Mouse (Mus musculus): ENCODE data around the gene Vmn1r188. TPM values are rescaled to one million over a fixed set of nuclear protein-coding genes. Genes with fewer than 3 reads are reported as not detected.
A peak's percentile ranks its signal among the peaks of the same experiment; 100 is the strongest.
"Not testable (repeated sequence)": the region's sequence is repeated elsewhere in the genome, so short reads cannot be mapped to it uniquely, and the experiment has no call there.

Vmn1r188 gene
- total RNA-seq, 2 experiments from 2014 or later: not detected

DNA sequence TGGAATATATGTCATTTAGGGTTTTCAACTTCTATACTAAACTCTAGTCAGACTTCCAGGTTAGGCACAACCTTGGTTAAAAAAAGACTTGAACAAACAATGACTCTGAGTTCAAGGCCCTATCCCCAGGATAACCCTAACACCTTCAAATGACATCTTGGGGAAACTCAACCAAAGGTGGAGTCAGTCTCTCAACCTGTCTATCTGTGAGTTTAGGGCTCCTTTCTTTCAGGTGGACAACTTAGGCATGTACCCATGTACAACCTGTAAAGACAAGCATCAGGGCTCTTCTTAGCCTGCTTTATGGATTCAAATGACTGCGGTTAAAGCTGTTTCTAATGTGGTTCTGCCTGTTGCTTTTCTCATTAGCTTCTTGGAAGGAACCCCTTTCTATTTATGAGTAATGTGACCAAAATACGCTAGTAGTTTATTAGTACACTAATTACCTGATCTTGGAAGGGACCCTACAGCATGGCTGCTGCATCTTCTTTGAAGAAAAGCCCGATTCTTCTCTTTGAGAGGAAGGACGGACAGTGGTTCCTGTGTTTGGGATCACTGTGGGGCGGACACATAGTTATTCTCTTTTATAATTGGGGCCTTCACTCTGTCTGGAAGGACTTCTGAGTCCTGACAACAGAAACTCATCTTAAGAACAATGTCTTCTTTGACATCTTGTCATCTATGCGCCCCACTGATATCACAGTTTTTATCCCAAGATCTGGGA lies 39.6 kb upstream of the Vmn1r188 start:
- intact Hi-C loops (cut with DNase I): loop anchor here (5.0 kb wide), 3 partner anchors 1638 to 1713 kb away; partner anchors contain the start of genes Hist1h1t, Hist1h2ac, Hist1h2bc and Hist1h4b

DNA sequence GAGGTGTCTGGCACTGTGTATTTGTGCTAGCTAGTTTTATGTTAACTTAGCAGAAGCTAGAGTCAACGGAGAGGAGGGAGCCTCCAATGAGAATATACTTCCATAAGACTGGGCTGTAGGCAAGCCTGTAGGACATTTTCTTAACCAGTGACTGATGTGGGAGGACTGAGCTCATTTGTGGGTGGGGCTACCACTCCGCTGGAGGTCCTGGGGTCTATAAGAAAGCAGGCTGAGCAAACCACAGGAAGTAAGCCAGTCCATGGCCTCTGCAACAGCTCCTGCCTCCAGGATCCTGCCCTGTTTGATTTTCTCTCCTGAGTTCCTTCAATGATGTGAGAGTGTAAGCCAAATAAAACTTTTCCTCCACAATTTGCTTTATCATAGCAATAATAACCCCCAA lies 38.9 kb upstream of the Vmn1r188 start:
- intact Hi-C loops (cut with DNase I): no loop called here
- no peak for DNase-seq (ENCODE audit: low spot score in 2 of 2)

More for the DNA sequence above, 39.6 kb upstream of the Vmn1r188 start:
- no peak for DNase-seq (ENCODE audit: low spot score in 2 of 2)

DNA sequence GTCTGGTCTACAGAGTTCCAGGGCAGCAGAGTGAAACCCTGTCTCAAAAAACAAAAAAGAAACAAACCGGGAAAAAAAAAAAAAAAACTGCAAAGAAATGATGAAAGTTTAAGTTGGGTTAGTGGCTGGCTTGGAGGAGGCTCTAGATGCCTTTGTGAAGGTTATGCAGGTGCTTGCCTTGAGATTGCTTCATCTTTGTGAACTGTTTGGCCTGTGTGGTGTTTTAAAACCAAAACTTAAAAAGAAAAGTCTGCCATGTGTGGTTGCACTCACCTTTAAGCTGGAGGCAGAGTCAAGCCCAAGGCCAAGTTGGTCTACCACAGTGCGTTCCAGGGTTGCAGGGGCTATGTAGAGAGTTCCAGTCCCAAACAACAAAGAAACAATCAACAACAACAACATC lies 35.2 kb upstream of the Vmn1r188 start:
- intact Hi-C loops (cut with DNase I): no loop called here
- no peak for DNase-seq (ENCODE audit: low spot score in 2 of 2)

DNA sequence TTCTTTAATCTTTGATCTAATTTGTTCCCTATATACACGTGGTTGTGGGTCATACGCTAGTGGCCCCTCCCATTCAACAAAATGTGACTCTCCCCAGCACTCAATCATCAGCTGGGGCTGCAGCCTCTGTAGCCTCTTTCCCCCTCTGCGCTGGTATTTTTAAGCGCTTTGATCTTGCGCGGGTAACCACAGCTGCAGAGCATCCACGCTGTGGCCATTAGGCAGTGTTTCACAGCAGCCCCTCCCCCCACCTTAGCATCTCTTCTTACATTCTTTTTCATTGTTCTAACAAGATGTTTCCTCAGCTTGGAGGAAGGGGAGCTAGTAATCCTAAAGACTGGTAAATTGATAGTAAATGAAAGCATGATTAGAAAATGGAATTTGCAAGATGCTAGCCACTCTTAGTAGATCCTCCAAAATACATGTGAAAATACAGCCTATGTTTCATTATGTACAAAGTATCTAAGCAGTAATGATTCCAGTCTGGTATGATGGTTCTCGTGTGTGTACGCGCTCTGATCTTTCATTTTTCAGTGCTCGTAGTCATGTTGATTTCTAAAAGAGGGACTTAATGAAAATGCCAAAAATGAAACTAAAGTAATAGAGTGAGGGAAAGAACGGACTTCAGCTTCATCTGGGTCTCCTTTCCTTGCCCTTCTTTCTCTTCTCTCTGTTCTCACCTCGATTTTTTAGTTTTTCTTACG lies 34.4 kb upstream of the Vmn1r188 start:
- DNase-seq (ENCODE audit: low spot score in 2 of 2): peak in 1 of 2 experiments; percentile 34
- intact Hi-C loops (cut with DNase I): loop anchor here (2.0 to 5.0 kb wide), 3 partner anchors 339 to 1362 kb away; no protein-coding TSS in a partner anchor

DNA sequence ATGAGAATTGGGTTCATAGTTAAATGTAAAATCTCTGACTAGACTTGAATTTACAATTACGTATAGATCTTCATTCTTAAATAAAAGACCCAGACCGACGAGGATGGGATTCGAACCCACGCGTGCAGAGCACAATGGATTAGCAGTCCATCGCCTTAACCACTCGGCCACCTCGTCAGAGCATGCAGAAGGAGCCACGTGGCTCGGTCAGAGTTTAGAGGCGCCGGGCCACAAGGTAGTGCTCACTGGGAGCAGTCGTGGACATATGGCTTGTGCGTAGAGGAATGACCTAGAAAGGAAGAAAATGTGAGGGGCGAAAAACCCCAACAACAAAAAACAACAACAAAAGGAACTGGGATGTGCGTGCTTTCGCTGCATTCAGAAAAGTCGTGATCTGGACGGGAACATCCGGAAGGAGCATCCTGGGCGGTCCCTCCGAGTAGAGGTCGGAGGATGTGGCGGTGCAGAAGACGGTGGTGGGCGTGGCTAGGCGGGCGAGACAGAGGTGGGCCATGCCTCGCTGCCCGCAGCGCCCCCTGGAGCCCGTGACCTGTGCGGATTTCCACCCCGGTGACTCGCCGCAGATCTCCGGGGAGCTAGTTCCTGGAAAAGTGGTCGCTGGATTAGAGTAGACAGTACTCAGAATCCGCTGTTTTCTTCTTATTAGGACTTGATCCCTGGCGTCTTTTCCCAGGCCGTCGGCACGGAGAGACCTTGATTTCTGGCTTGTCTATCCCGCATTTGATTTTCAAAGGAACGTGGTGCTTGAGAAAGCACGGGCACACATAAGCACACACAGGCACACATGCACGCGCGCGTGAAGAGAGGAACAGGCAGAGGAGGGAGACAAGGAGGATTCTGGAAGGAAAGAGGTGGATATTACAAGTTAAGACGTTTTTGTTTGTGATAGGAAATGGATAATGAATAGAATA lies 33.4 kb upstream of the Vmn1r188 start:
- intact Hi-C loops (cut with DNase I): loop anchor here (2.0 to 5.0 kb wide), 3 partner anchors 340 to 1361 kb away; no protein-coding TSS in a partner anchor
- peak; percentile 89 to 94 for DNase-seq (ENCODE audit: low spot score in 2 of 2)

DNA sequence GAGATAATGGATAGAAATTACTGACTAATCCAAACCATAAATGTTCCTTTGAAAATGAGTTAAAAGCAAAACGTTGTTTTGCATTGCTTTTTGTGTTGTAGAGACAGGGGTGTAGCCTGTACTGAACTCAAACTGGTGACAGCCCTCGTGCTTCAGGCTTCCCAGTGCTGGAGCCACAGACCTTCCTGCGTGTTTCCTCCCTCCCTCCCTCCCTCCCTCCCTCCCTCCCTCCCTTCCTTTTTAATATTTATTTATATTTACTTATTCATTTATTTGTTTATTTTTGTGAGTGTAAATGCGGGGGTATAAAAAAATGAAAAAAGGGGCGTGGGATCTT lies 32.7 kb upstream of the Vmn1r188 start:
- no peak for DNase-seq (ENCODE audit: low spot score in 2 of 2)
- intact Hi-C loops (cut with DNase I): loop anchor here (2.0 to 5.0 kb wide), 3 partner anchors 341 to 1361 kb away; no protein-coding TSS in a partner anchor

DNA sequence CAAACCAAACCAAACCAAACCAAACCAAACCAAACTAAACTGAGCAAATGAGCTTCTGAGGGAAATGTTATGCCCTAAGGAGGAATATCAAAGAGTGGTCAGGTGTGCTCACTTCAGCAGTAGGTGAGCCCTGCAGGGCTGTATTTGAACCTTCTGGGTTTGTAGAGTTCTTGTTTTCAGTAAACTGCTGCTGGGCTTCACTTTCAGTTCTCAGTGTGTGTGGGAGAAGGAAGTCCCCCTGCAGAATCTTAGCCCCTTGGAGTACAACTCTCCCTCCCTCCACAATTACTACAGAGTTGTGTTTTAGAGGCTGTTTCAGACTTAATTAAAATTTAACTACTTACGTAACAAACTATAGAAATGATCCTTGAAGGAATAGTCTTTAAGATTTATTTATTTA lies 30.5 kb upstream of the Vmn1r188 start:
- intact Hi-C loops (cut with DNase I): loop anchor here (5.0 kb wide), 2 partner anchors 1219 to 1359 kb away; no protein-coding TSS in a partner anchor
- no peak for DNase-seq (ENCODE audit: low spot score in 2 of 2)

DNA sequence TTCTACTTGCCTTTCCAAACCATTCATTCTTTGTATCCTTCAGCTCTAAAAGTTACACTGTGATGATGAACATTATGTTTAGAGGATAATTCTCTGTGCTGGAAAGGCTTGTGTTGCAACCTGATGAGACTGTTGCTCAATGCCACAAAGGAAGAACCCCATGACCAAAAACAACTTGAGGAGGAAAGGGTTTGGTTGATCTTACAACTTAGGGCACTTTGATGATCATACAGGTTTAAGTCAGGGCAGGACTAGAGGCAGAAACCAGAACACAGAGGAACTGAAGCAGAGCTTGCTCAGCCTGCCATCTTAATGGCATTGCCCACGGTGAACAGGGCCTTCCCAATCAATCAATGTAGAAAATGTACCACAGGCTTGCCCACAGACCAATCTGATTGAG lies 22.8 kb upstream of the Vmn1r188 start:
- DNase-seq (ENCODE audit: low spot score in 2 of 2): no peak
- intact Hi-C loops (cut with DNase I): no loop called here

DNA sequence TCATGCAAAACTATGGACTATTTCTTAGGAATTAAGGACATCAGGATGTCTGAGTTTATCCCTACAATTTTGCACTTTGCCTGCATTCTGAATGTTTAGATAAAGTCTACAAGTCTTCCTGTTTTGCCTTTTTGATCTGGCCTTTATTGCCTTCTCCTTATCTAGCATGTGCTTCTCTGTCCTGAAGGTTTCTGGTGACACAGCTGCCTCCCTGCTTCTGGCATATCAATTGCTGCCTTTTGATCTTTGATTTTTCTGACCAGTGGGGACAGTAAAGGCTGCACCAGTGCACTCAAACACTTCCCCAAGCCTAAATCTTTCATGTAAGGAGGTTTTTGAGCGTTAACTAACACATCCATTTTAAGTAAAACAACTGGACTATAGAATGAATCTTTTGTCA lies 20.8 kb upstream of the Vmn1r188 start:
- intact Hi-C loops (cut with DNase I): no loop called here
- DNase-seq (ENCODE audit: low spot score in 2 of 2): no peak

DNA sequence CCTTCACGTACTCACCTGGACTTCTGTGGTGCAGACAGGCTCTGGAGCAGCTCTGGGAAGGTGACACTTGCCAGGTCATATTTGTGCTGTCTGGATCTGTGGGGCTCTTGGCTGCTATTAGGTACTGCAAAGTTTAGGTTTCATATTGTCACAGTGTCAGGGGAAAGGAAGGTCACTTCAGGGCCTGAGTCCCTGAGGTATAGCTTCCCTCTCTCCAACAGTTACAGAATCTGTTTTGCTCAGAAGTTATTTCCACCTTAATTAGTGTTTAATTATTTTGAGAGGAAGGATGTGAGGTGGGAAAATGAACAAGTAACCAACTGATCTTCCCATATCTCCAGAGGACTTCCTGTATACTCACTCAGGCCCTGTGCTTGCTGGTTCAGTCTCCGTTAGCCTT lies 21.5 kb downstream of the Vmn1r188 start, which contains the start of gene Vmn1r189:
Vmn1r189 (minus strand) TSS at position 101 of the 400 bp plus-strand sequence.
- not testable (repeated sequence) for DNase-seq (ENCODE audit: low spot score in 2 of 2)
- intact Hi-C loops (cut with DNase I): loop anchor here (10.0 kb wide), 1 partner anchor 1109 kb away; the partner anchor contains the start of gene Vmn1r221

DNA sequence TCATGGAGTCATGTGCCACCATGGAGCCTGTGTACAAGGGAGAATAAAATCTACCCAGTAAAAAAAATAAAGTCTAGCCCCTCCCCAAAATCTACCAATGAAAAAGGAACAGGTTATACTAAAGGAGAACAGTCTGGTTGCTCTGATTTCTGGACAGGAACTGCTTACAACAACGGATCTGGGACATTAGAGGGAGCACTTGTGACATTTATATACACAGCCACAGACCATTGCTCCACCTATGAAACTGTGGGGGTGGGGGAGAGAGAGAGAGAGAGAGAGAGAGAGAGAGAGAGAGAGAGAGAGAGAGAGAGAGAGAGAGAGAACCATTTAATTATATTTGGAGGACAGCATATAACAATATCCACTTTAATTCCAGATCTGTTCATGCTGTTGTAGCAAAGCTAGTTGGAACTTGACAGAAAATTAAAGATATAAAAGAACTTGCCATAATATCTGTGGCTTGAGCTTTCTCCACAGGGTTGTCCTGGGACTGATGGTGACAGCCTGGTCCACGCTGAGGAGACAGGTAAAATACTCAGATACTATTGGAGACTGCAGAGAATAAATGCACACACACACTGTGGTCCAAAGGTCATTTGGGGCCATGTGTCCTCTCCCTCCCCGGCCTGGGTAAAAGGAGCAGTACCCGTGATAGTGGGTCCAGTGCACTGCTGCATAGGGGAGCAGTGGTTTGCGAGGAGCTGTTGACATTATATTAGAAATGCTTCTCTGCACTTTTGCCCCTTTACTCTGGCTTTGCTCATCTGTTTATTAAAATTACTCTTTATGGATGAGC lies 52.5 kb downstream of the Vmn1r188 start:
- intact Hi-C loops (cut with DNase I); DNase-seq (ENCODE audit: low spot score in 2 of 2): not testable (repeated sequence)

Small RNA genes lying within 50 kb of the gene (microRNA-seq; reads per million reads assigned to microRNA genes)
- 0 reads per million in 2 experiments for gene Gm26300
- gene Gm44390: 0 reads per million in 2 experiments
- 0 reads per million in 2 experiments for gene Gm44486

Other genes starting within 250 kb of the Vmn1r188 start
- gene Zfp184, start 139.3 kb upstream of the Vmn1r188 start, total RNA-seq (2021): 1 to 10 TPM; 2.6 to 3.3 TPM
- gene Pom121l2, start 103.2 kb upstream of the Vmn1r188 start, total RNA-seq (2021): not detected
- gene Prss16, start 74.7 kb upstream of the Vmn1r188 start, total RNA-seq (2021): under 1 TPM; 0.25 to 0.39 TPM
- 10 to 100 TPM; 28.7 to 29.1 TPM for gene Hist1h2ah, start 48.9 kb upstream of the Vmn1r188 start, total RNA-seq (2021)
- 10 to 100 TPM; 10.0 to 11.6 TPM for gene Hist1h2bk, start 48.6 kb upstream of the Vmn1r188 start, total RNA-seq (2021)
- 10 to 100 TPM; 60.2 to 73.2 TPM for gene Hist1h4i, start 43.1 kb upstream of the Vmn1r188 start, total RNA-seq (2021)
- gene Hist1h2ag, start 41.5 kb upstream of the Vmn1r188 start, total RNA-seq (2021): 10 to 100 TPM in 1 of 2 experiments, 1 to 10 TPM in 1; 8.5 to 19.5 TPM
- gene Hist1h2bj, start 41.2 kb upstream of the Vmn1r188 start, total RNA-seq (2021): 10 to 100 TPM; 14.0 to 18.1 TPM
- gene Vmn1r189, start 21.4 kb downstream of the Vmn1r188 start, total RNA-seq (2021): not detected
- gene Vmn1r191, start 99.5 kb downstream of the Vmn1r188 start, total RNA-seq (2021): not detected
- not detected for gene Vmn1r192, start 106.7 kb downstream of the Vmn1r188 start, total RNA-seq (2021)
- gene Vmn1r193, start 138.7 kb downstream of the Vmn1r188 start, total RNA-seq (2021): not detected
- not detected for gene Vmn1r194, start 159.8 kb downstream of the Vmn1r188 start, total RNA-seq (2021)
- not detected for gene Vmn1r195, start 186.1 kb downstream of the Vmn1r188 start, total RNA-seq (2021)
- gene Vmn1r196, start 205.5 kb downstream of the Vmn1r188 start, total RNA-seq (2021): not detected
- gene Vmn1r197, start 240.1 kb downstream of the Vmn1r188 start, total RNA-seq (2021): not detected